Mouse (Mus musculus) spleen, postnatal 36 days (tissue): ENCODE results near the gene B3galt4.
"Not testable (repeated sequence)": the region's sequence is repeated elsewhere in the genome, so short reads cannot be mapped to it uniquely, and the experiment has no call there.

ENCODE experiments used
- DNase-seq, 2 experiments: peaks; one replicate each; pipeline ENCODE4 v3.0.0; 2022; ENCODE audit warnings: low spot score in 2 of 2, mixed read lengths in 1 of 2

Gene B3galt4

DNA sequence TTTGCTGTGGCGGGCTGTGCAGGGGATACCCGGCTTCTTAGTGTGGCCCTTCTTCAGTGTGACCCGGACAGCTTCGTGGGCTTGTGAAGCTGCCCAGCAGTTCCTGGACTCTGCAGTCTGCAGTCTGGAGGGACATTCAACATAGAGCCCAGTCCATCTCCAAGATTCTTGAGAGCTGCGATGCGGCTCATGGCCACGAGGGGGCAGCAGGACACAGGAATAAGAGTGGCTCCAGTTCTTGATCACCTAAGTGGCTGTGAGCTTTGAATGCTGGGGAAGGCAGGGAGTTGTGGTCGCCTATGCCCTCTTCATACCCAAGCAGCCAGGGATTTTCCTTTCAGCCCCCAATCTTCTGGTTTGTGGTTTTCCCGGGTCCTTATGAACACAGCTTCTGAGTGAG, 17.2 kb upstream of the B3galt4 start:
- DNase-seq, result peak; percentile 65 to 78

DNA sequence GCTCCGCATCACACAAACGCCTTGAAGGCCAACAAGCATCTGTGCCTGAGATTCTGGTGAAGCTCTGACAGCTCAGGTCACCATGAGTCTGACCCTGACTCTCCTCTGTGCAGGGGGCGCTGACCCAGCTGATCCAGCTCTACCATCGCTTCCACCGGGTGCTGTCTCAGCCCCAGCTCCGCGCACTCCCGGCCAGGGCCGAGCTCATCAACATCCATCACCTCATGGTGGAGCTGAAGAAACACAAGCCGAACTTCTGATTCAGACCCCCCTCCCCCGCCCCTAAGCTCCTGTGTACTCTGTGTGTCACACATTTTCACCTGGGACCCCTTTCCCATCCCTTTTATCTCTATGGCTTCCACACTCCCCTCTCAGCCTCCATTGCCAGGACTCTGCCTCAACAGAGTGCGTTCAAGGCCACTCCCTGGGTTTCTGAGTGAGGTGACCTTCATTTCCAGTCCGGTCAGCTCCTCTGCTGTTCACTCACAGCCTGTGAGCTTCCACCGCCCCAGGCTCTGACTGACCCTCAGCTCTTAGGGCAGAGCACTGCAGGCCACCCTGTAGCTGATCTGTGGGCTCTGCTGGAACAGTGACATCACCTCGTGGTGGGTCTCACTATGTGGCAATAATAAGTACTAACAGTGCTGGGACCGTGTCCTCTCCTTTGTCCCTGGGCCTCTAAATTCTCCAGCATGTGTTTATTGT, 14.7 kb upstream of the B3galt4 start:
- no peak for DNase-seq

DNA sequence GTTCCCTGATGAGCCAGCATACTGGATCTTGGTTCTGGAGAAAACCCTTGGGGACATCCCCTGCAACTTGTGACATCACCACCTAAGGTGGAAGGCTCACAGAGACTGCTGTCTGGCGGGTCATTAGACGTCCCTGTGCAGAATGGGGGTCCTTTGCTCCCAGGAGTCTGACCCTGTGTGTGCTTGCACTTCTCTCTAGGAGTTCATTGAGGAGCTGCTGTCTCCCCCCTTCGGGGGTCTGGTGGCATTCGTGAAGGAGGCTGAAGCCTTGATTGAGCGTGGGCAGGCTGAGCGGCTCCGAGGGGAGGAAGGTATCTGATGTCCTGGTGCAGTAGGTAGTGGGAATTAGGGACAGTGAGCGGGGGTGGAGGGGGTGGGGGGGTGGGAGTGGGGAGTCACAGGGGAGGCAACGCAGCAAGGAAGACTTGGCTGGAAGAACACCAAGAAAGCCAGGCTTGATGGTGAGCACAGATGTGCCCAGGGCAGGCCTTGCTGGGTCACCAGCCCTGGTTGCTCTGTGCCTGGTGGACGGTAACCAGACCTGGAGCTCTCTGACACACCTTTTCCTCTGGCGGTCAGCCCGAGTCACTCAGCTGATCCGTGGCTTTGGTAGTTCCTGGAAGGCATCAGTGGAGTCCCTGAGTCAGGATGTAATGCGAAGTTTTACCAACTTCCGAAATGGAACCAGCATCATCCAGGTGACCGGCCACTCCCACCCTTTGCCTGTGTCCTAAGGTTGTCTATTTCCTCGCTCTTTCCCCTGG, 14.0 kb upstream of the B3galt4 start:
- no peak for DNase-seq

DNA sequence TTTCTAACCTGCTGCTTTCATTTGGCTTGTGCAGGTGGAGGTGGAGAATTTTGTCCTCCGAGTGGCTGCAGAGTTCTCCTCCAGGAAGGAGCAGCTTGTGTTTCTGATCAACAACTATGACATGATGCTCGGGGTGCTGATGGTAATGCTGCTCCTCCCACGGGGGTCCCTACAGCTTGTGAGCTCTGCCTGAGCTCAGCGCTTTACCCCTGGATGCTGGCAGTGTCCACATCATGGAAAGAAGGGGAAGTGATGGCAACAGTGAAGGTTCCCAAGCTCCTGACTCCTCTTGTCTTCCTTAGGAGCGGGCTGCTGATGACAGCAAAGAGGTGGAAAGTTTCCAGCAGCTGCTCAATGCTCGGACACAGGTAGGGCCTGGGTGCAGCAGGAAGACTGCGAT, 11.6 kb upstream of the B3galt4 start:
- no peak for DNase-seq

DNA sequence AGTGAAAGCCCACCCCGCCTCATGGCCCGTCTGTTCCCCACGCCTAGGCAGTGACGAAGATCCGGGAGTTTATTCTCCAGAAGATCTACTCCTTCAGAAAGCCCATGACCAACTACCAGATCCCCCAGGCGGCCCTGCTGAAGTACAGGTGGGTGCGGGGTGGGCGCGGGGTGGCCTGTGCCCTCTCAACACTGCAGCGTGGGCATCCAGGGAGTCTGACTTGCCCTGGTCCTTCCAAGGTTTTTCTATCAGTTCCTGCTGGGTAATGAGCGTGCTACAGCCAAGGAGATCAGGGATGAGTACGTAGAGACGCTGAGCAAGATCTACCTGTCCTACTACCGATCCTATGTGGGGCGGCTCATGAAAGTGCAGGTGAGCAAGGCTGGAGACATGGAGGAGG, 8.7 kb upstream of the B3galt4 start:
- DNase-seq, result no peak

DNA sequence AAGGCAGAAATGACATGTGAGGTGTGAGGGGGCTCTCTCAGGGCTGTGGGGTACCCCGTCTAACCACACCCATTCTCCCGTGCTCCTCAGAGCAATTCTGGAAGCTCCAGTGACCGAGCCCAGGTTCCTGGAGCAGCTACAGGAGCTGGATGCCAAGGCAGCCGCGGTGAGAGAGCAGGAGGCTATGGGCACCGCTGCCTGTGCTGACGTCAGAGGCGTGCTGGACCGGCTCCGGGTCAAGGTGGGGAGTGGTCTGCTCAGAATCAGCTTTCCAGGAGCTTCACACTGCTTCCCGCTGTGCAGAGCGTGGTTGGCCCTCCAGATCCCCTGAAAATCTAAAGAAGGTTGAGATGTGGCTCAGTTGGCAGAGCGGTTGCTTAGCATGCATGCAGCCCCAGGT, 7.8 kb upstream of the B3galt4 start:
- DNase-seq, result no peak

DNA sequence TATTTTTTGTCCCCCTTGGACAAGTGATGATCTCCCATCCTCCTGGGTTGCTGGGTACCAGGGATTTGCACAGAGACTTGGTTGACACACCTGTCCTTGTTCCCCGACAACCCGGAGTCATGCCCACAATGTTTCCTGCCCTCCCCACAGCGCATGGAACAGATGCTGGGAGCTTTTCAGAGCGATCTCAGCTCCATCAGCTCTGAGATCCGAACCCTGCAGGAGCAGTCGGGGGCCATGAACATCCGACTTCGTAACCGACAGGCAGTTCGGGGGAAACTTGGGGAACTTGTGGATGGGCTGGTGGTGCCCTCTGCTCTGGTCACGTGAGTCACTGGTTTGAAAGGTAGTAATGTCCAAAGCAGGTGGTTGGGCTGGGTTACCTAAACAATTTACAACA, 7.2 kb upstream of the B3galt4 start:
- DNase-seq, result no peak

DNA sequence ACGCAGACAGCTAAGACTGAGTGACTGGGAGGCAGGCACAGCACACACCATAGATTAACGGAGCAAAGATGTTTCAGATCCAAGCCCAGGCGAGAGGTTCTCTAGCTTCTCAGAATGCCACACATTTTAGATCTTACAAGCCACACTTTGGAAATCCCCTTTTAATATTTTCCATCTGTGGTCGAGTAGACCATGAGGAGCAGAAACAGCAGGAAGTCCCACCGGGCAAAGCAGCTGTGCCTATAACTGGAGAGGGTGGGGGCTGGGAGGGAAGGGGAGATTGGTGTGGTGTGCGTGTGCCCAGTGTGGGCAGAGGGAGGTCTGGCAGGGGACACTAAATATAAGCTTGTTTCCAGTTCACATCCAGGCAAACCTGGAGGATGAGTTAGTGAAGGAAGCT, 6.2 kb upstream of the B3galt4 start:
- no peak for DNase-seq

DNA sequence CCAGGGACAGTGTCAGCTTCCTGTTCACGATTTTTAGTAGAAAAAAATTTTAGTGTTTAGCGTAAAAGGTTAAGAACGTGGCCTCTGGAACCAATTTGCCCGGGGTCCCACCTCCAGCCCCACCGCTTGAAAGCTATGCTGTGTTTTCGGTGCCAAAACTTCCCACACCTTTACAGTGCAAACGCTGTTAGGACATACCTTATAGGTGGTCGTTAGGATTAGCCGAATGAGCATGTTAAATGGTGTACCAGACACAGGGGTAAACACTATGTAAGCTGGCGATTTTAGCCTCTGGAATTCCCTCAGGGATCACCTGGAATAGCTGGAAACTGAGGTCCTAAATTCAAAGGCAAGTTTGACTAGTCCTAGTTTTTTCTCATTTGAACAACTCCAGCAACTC, 5.0 kb upstream of the B3galt4 start:
- no peak for DNase-seq

DNA sequence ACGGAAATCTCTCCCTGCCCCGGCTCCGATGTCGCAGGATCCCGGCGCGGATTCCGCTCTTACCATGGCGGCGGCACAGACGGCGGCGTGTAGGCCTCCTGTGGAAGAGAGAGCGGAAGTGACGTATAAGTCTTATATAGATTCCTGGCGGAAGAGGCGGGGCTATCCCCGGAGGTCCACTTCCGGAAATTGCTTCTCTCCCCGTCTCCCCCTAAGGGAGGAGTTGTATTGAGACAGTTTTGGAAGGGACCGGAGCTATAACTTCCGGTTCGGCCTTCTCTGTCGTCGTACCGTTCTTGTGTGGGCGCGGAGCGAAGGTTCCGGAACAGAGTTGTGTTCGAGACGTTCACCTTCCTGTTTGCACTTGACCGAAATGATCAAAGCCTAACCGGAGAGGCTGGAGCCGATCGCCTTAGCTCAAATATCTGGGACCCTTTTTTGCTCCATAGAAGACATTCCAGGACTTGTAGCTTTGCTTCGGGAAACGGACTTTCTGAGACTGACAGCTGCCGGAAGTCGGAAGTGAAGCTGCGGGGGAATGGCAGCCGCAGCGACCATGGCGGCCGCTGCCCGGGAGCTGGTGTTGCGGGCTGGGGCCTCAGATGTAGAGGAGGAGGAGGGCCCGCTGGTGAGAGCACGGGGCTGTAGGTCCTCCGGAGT, 4.4 kb upstream of the B3galt4 start, which contains the start of the genes Vps52 and Rps18:
Vps52 (plus strand) TSS at position 258 of the 660 bp plus-strand sequence.
Rps18 (minus strand) TSS at position 447 of the 660 bp plus-strand sequence.
- DNase-seq, result peak; percentile 96 to 97

DNA sequence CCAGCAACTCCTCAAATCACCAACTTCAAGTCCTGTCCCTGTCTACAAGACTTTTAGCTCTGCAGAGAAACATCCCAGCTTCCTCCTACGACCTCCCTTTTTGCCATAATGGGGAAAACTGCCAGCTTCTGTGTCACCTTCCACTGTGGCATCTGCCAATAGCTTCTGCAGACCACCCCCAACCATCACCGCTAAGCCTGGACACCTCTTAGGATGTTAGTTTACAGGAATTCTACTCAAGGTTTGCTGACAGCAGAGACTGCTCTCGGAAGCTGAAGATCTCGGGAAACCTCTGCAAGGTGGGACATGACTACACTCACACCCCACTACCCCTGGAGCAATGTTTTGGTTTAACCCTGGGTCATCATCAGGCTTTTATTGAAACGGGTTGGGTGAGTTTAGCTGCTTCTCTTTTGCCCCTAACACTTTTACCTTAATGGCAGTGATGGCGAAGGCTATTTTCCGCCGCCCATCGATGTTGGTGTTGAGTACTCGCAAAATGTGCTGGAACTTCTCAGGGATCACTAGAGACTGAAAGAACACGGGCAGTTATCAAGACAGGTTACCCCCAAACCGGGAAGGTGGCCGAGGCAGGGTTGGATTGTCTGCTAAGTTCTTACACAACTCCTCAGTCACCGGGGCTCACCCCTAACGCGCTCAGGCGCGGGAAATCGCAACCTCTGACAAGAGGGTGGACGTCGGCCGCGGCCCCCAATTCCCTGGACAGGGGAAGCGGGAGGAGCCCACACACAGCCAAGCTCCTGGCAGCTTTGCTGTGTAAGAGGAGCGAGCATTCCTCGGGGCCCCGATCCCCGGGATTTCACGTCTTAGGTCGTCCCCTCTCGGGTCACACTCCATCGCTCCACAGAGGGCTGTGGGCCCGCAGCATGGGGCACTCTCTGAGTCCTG, 3.6 kb upstream of the B3galt4 start:
- peak; percentile 34 to 49 for DNase-seq

DNA sequence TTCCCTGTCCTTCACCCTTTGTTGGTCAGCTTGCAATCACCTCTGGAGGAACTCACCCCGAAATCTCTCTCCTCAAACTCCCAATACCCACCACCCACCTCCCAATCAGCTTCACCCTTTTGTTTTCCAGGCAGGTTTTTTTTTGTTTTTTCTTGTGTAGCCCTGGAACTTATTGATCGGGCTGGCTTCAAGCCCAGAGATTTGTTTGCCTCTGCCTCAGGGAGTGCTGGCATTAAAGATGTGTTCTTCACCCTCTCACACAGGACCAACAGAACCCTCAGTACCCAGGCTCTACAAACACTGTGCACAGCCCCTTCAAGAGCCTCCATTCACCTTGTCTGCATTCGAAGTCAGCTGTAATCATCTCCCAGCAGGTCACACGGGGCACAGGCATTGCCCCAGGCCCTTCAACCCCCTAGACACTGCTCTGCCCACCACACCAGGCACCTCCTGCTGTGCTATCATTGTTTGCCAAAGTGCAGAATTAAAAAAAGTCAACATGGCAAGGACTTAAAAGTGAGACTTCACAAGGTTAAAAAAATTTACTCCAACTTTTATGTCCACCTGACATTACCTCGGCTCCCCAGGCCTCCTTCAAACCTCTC, 2.8 kb upstream of the B3galt4 start:
- DNase-seq, result no peak

DNA sequence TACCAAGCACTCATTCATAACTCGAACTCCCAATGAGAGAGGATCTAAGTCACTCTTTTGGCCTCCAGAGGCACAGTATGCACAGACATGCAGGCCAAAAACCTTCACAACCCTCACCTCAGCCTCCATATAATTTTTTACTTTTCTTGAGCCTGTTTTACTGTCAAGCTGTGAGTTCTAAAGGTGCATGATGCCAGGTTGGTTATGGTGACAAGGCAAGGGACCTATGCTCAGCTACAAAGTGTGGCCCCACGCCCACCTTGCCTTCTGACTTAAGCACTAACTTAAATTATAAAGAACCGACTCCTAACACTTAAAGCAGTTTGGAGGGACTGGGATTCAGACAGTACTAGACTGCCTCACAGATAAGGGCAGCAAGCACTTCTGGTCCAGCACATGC, 2.0 kb upstream of the B3galt4 start:
- no peak for DNase-seq

DNA sequence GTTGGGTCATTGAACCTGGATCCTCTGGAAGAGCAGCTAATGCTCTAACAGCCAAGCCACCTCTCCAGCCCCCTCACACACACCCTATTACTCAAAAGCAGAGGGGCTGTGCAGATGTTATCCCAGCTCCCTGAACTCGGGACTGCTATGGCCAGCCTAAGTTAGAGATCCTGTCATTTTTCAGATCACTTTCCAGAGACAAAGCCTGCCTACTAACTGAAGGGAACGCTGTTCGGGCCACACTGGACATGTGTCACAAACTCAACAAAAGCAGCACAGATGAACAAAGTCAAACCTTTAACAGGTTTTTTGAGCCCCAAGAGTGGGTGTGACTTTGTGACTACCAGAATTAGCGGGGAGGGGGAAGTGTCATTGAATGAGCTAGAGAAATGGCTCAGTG, 1.6 kb upstream of the B3galt4 start:
- DNase-seq, result no peak

DNA sequence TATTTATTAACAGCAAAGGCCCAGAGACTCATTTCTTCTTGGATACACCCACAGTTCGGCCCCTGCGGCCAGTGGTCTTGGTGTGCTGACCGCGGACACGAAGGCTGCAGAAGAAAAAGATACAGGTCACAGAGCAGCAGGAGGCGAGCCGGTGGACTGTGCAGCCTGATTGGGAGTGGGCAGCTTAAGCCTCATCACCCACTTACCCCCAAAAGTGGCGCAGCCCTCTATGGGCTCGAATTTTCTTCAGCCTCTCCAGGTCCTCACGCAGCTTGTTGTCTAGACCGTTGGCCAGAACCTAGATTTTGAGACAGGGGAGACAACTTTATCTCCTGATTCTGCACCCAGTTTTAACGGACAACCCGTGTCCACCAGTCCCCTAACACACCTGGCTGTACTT, 727 bp upstream of the B3galt4 start:
- not testable (repeated sequence) for DNase-seq

DNA sequence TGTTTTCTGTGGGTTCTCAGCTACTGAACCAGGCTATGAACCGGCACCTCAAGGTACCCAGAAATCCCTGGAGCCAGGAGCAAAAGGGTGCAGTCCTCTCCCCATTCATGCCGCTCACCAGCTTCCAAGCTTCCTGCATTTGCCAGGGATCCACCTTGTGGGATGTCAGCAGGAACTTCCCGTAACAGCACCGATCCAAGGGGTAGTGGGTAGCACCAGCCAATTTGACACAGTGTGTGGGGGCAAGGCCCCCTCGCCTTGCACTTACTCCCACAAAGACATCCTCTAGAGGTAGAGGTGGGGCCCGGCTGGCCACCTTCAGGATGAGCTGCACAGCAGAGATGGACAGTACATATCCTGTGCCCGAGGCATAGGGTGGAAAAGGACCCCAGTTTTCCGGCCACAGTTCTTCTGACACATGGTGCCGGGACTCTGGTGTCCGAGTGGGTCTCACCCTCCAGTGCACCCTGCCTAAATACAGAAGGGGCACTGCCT, 1.1 kb downstream of the B3galt4 start:
- no peak for DNase-seq

DNA sequence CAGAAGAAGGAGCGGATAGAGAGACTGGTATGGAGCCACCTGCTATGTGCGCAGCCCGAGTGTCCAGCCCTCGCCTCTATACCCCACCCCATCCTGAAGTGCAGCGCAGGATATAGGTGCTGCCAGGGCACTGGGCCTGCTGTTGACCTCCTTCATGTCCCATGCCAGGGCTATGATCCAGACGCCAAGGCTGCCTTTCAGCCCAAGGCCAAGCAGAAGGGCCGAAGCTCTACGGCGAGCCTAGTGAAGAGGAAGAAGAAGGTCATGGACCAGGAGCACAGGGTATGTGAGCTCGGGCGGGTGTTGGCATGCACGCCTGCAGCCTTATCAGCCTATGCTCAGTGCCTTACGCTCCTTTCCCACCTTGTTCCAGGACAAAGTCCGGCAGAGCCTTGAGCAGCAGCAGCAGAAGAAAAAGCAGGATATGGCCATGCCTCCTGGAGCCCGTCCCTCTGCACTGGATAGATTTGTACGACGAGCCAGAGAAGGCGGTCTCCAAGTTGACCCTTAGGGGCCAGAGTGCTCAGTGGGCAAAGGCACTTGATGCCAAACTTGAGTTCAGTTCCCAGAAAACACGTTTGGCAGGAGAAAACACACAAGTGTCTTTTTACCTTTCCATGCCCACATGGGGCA, 2.3 kb downstream of the B3galt4 start:
- DNase-seq, result no peak

DNA sequence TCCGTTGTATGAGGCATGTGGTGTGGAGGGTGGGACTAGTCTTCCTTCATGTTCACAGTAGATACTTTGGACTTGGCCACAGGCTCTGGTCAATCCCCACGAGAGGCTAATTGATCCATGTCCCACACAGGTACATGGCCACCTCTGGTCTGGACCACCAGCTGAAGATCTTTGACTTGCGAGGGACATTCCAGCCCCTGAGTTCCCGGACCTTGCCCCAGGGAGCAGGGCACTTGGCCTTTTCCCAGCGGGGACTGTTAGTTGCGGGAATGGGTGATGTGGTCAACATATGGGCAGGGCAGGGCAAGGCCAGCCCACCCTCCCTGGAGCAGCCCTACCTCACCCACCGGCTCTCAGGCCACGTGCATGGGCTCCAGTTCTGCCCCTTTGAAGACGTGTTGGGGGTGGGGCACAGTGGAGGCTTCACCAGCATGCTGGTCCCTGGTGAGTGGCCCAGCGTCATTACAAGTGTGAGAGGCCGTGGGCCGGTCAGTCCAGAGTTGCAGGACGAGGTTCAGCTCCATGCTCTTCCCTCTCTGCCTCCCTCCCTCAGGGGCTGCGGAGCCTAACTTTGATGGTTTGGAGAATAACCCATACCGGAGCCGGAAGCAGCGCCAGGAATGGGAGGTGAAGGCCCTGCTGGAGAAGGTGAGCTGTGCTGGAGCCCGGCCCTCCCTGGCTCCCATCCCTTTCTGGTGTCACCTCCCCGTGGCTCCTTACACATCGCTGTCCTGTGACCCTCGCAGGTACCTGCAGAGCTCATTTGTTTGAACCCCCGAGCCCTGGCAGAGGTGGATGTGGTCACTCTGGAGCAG, 3.0 kb downstream of the B3galt4 start:
- DNase-seq, result no peak

DNA sequence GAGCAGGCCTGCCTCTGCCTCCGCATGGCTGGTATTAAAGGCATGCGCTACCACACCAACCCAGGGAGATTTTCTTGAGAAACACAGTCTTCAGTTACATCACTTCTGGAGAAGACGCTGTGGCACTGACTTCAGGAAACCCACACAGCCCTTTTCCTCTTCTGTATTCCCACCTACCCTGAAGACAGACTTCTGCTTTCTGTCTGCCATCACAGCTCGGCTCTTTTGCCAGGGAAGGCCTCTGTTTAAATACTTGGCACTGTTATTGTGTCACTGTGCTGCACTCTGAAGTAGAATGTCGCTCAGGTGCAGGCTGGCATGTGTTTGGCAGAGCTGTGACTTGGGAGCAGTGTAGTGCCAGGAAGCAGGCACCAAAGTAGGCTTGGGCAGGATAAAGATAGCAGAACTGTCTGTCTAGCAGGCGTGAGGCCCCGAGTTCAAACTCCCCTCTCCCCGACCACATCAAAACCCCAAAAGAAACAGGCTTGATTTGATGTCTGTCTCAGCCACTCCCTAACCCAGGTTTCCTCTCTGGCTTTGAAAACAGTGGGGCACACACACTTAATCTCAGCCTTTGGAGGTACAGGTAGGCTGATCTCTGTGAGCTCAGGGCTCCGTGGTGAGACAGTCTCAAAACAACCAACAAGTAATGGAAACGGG, 3.7 kb downstream of the B3galt4 start:
- DNase-seq, result no peak
